Mouse (Mus musculus) bone marrow macrophage, adult 2 months (primary cell): Measurements from ENCODE around the gene Os9.

ENCODE experiments used
- CTCF ChIP-seq: IDR thresholded peaks from 2 replicates; pipeline ENCODE4 v1.5.1; 2012; ENCODE audit warnings: low read depth, mild to moderate bottlenecking, low read length, moderate library complexity
- POLR2A ChIP-seq: IDR thresholded peaks from 2 replicates; pipeline ENCODE4 v1.6.1; 2012; ENCODE audit warnings: mild to moderate bottlenecking, low read depth, low read length, borderline replicate concordance

DNA sequence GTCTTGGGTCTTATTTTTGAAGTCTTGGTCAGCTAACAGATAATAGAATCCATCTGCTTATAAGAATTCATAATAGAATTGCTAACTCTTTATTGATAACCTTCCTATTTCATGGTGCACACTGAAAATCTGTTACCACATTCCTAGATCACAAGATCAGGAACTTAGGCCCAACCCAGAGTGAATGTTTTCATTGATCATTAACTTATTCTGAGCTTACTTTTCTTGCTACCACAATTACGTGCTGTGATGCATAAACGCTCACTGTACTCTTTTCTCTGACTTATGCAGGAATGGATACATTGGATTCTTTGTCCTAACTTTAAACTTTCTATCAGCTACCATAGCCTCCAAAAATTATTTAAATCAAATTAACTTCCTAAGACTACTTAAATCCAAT lies 33.3 kb upstream of the Os9 start:
- TF ChIP-seq CTCF: no peak
- no peak for TF ChIP-seq POLR2A
